Mouse (Mus musculus) intestine, embryonic 15.5 days (tissue): Measurements from ENCODE around the gene Hdac7. TPM values are rescaled to one million over a fixed set of nuclear protein-coding genes. Genes with fewer than 3 reads are reported as not detected.
"Not testable (repeated sequence)": the region's sequence is repeated elsewhere in the genome, so short reads cannot be mapped to it uniquely, and the experiment has no call there.

Experiments used
- ATAC-seq: fragments of 200-750 bp; cut with Nextera tagmentation; 2 replicates; pipeline ENCODE4 v1.8.0; 2017; ENCODE audit warnings: moderate TSS enrichment, moderate library complexity
- H3K27ac ChIP-seq: fragments of 300-500 bp; sonication (generic); 2 replicates; pipeline ENCODE4 v1.5.1; 2015; ENCODE audit warnings: mild to moderate bottlenecking, inconsistent platforms
- H3K27me3 ChIP-seq: fragments of 300-500 bp; sonication (generic); replicated peaks from 2 replicates; pipeline ENCODE4 v1.6.1; 2015; ENCODE audit warnings: inconsistent platforms
- H3K36me3 ChIP-seq: fragments of 300-500 bp; sonication (generic); 2 replicates; pipeline ENCODE4 v1.6.1; 2015; ENCODE audit warnings: inconsistent platforms
- H3K4me1 ChIP-seq: fragments of 300-500 bp; sonication (generic); replicated peaks from 2 replicates; pipeline ENCODE4 v1.6.1; 2015; ENCODE audit warnings: inconsistent platforms
- H3K4me2 ChIP-seq: fragments of 300-500 bp; sonication (generic); replicated peaks from 2 replicates; pipeline ENCODE4 v1.6.1; 2015; ENCODE audit warnings: mild to moderate bottlenecking, inconsistent platforms
- H3K4me3 ChIP-seq: fragments of 300-500 bp; sonication (generic); replicated peaks from 2 replicates; pipeline ENCODE4 v1.5.1; 2015; ENCODE audit warnings: inconsistent platforms
- H3K9ac ChIP-seq: fragments of 300-500 bp; sonication (generic); 2 replicates; pipeline ENCODE4 v1.6.1; 2015; ENCODE audit warnings: inconsistent platforms
- H3K9me3 ChIP-seq: fragments of 300-500 bp; sonication (generic); 2 replicates; pipeline ENCODE4 v1.6.1; 2016; ENCODE audit warnings: inconsistent platforms
- WGBS: fragments of 180-500 bp; shearing (Covaris S2); methylation state at CpG from one replicate; pipeline ENCODE4 v1.1.7; 2015; 5-methylcytosine and 5-hydroxymethylcytosine counted together
- polyA plus RNA-seq: library from polyadenylated mRNA; unstranded; fragments of >200 nt; fragmentation: Nextera tagmentation; extraction: Ambion mirVana; gene quantifications from 2 replicates; pipeline ENCODE4 v1.2.1, GENCODE M21; 2015

Hdac7 gene
- polyA plus RNA-seq, 1 experiment from 2014 or later, result 18.0 TPM

DNA sequence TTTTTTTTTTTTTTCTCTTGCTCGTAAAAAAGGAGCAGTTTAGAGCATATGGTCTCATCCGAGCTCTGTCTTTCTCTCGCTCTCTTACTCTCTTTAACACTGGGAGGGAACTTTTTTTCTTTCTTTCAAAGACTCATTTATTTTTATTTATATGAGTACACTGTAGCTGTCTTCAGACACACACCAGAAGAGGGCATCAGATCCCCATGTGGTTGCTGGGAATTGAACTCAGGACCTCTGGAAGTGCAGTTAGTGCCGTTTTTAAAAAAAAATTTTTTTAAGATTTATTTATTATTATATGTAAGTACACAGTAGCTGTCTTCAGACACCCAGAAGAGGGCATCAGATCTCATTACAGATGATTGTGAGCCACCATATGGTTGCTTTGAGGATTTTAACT lies 25.8 kb upstream of the Hdac7 start:
- not testable (repeated sequence) for H3K9me3 ChIP-seq, H3K36me3 ChIP-seq, H3K27me3 ChIP-seq, H3K27ac ChIP-seq, H3K4me1 ChIP-seq, ATAC-seq, H3K4me3 ChIP-seq, H3K9ac ChIP-seq, H3K4me2 ChIP-seq
- 66% methylated on average over 4 of the region's 4 CpGs for WGBS

DNA sequence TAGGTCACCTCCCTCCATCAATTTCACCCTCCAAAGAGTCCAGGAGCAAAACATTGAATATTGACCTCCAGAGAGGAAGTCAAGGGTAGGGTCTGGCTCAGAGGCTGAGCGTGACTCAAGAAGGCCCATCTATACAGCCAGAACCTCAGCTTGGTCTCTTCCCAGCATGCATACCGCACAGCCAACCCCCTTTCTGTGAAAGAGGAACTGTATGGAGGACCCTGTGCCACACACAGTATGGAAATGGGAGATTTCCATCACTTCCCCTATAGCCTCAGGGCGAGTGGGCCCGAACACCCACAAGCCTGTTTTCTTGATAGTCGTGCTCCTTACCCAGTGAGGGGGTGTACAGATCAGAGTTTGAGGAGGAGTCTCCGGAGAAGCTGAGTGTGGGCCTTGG lies 24.7 kb upstream of the Hdac7 start:
- WGBS, result 83% methylated on average over 6 of the region's 6 CpGs
- H3K4me2 ChIP-seq, result no peak overlapping the region
- no peaks in the 10 kb centered on the region for H3K36me3 ChIP-seq
- ATAC-seq, result no peak
- H3K4me3 ChIP-seq, result no peak overlapping the region
- no peak overlapping the region for H3K9ac ChIP-seq
- peaks cover 8% of the 10 kb centered on the region for H3K4me1 ChIP-seq
- H3K27ac ChIP-seq, result no peak overlapping the region
- H3K9me3 ChIP-seq, result peaks cover 3% of the 10 kb centered on the region; the same call in 1 of the 2 replicates
- H3K27me3 ChIP-seq, result no peaks in the 10 kb centered on the region

DNA sequence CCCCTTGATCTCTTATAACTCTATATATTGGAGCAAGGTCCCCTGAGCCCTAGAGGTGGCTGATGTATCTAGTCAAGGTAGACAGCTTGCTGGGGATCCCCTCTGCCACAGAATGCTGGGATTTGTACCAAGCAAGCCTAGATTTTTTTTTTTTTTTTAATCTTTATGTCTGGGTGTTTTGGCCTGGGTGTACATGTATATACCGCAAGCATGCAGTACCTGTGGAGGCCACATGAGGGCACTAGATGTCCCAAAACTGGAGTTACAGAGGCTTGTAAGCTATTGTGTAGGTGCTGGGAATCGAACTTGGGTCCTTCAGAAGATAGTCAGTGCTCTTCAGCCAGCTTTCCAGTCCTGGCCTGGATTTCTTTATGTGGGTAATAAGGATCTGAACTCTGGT lies 21.7 kb upstream of the Hdac7 start:
- Histone ChIP-seq H3K27me3 (no peaks in the 10 kb centered on the region), H3K36me3 (no peaks in the 10 kb centered on the region), H3K9ac (no peak overlapping the region), H3K27ac (no peak overlapping the region), H3K4me1 (peaks cover 20% of the 10 kb centered on the region), H3K9me3 (peaks cover 3% of the 10 kb centered on the region; the same call in 1 of the 2 replicates), H3K4me3 (no peak overlapping the region), H3K4me2 (no peak overlapping the region)
- WGBS, result 95% methylated on average over 2 of the region's 2 CpGs
- ATAC-seq, result no peak

DNA sequence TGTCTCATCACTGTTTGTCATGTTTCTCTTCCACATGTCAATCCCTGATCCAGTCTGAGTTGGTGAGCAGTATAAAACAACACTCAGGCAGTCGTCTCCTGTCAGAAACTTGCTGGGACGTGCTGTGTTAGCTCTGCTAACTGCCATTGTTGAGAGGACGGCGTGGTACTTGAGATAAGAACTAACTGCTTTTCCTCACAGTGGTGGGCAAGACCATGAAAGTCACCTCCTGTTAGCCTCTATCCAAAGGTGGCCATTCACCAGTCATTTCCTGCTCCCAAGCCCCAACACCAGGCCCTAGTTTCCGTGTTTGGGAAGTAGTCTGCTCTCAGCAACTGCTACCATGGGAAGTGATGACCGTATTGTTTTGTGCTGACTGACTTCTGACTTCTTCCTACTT lies 20.9 kb upstream of the Hdac7 start:
- no peak for ATAC-seq

DNA sequence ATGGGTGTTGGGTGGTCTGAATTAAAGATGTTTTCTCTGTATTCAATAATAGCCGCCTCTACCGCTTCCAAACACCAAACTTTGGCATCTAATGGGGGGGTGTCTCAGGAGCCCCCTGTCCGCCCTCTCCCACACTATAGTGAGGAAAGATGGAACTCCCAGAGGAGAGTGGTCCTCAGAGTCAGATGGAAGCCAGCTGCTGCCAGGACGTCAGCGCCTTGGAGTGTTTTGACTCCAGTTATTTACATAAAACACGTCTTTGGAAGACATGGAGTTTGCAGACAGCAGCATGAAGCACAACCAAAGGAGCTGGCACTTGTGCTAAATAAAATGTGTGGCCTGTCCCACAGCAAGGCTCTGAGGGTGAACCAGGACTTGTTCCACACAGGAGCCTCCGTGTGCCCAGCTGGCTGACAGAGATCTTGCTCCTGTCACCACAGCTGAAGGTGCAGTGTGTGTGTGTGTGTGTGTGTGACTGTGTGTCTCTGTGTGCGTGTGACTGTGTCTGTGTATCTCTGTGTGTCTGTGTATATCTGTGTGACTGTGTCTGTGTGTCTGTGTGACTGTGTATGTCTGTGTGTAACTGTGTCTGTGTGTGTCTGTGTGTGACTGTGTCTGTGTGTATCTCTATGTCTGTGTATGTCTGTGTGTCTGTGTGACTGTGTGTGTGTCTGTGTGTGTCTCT lies 20.2 kb upstream of the Hdac7 start:
- Histone ChIP-seq H3K4me1 (peaks cover 20% of the 10 kb centered on the region), H3K4me3 (no peak overlapping the region), H3K9me3 (peaks cover 3% of the 10 kb centered on the region; the same call in 1 of the 2 replicates), H3K27ac (no peak overlapping the region), H3K9ac (no peak overlapping the region), H3K36me3 (no peaks in the 10 kb centered on the region), H3K27me3 (no peaks in the 10 kb centered on the region), H3K4me2 (no peak overlapping the region)
- ATAC-seq, result no peak
- WGBS, result 45% methylated on average over 8 of the region's 8 CpGs

More for the DNA sequence above, 20.9 kb upstream of the Hdac7 start:
- Histone ChIP-seq H3K9ac (no peak overlapping the region), H3K4me1 (peaks cover 20% of the 10 kb centered on the region), H3K36me3 (no peaks in the 10 kb centered on the region), H3K4me2 (no peak overlapping the region), H3K9me3 (peaks cover 3% of the 10 kb centered on the region; the same call in 1 of the 2 replicates), H3K27ac (0 out of 2 replicates have a peak overlapping the region, but pooled peaks have one; percentile 40), H3K27me3 (no peaks in the 10 kb centered on the region), H3K4me3 (no peak overlapping the region)
- 47% methylated on average over 6 of the region's 6 CpGs for WGBS

DNA sequence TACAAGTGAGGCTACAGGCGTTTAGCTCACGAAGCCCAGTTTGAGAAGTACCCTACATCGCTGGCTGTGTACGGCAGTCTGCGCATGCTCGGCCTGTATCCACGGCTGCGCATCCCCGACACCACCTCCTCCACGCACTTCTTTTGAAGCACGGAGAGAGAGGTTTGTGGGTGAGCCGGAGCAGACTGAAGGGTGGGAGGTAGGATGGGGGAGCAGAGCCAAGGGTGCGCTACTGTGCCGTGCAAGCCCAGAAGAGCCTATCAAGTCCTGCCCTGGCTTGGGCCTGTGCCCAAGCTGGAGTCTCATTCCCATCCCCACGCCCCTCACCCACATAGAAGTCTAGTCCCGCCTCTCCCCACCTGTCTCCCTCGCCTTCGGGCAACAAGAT lies 19.2 kb upstream of the Hdac7 start:
- Histone ChIP-seq H3K4me1 (peaks cover 20% of the 10 kb centered on the region), H3K27me3 (no peaks in the 10 kb centered on the region), H3K4me2 (no peak overlapping the region), H3K9me3 (peaks cover 3% of the 10 kb centered on the region; the same call in 1 of the 2 replicates), H3K27ac (no peak overlapping the region), H3K36me3 (no peaks in the 10 kb centered on the region), H3K4me3 (no peak overlapping the region), H3K9ac (no peak overlapping the region)
- ATAC-seq, result no peak; the same call in 1 of the 2 replicates
- 71% methylated on average over 18 of the region's 18 CpGs for WGBS

DNA sequence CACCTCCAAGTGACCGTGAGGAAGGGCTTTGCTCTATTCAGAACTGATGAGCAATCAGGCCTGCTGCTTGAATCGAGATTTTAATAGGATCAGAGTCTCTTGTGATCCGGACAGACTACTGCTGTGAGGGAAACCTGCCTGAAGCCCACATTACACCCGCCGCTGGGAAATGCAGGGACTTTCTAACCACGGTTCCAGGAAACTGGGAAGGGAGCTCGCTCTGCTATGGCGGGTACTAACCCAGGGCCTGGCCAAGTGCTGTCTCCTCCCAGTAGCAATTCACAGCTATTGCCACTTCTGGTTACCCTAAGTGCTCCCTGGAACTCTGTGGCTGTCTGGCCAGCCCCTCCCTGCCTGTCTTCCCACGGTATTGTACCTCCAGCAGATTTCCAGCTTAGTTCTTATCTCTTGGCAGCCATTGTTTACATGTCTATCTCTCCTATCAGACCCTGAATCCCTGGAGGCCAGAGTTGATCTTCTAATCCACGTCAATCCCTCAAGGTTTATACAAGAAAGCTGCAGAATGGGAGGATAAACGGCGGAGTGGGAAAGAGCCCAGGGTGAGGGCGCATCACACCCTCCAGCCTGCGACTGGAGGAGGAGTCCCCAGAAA lies 18.7 kb upstream of the Hdac7 start:
- H3K27me3 ChIP-seq, result no peaks in the 10 kb centered on the region
- peaks cover 20% of the 10 kb centered on the region for H3K4me1 ChIP-seq
- WGBS, result 37% methylated on average over 14 of the region's 14 CpGs
- peak; percentile 70 for ATAC-seq
- H3K27ac ChIP-seq, result no peak overlapping the region
- peaks cover 3% of the 10 kb centered on the region; the same call in 1 of the 2 replicates for H3K9me3 ChIP-seq
- H3K9ac ChIP-seq, result no peak overlapping the region
- H3K36me3 ChIP-seq, result no peaks in the 10 kb centered on the region
- no peak overlapping the region for H3K4me3 ChIP-seq
- no peak overlapping the region for H3K4me2 ChIP-seq

DNA sequence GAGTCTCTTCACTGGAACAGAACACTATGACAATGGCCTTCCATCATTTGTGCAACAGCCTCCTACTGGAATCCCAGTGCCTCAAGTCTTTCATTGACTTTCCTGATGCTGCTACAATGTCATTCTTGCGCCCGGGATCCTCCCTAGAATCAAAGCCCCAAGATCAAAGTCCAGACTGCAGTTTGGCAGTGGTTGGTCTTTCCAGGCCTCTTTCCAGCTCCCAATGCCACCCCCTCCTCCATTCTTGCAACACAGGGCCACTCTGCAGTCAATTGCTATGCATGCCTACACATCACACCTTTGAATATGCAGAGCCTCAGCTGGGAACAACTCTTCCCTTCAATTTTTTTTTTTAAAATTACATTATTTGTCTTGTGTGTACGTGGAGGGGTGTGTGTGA lies 16.1 kb upstream of the Hdac7 start:
- no peak for ATAC-seq
- no peak overlapping the region for H3K4me2 ChIP-seq
- no peaks in the 10 kb centered on the region for H3K27me3 ChIP-seq
- WGBS, result 77% methylated on average over 3 of the region's 3 CpGs
- H3K27ac ChIP-seq, result no peak overlapping the region
- H3K4me3 ChIP-seq, result no peak overlapping the region
- H3K9ac ChIP-seq, result no peak overlapping the region
- H3K36me3 ChIP-seq, result no peaks in the 10 kb centered on the region
- peaks cover 20% of the 10 kb centered on the region for H3K4me1 ChIP-seq
- H3K9me3 ChIP-seq, result no peaks in the 10 kb centered on the region

- peaks cover 7% of the 10 kb centered on the region for H3K4me1 ChIP-seq
- H3K27me3 ChIP-seq, result no peaks in the 10 kb centered on the region
- 72% methylated on average over 4 of the region's 4 CpGs for WGBS
- ATAC-seq, result no peak
- no peaks in the 10 kb centered on the region for H3K36me3 ChIP-seq
- no peak overlapping the region for H3K4me3 ChIP-seq
- no peak overlapping the region for H3K9ac ChIP-seq
- no peaks in the 10 kb centered on the region for H3K9me3 ChIP-seq
- no peak overlapping the region for H3K4me2 ChIP-seq
- H3K27ac ChIP-seq, result no peak overlapping the region
These were observed 14.1 kb upstream of the Hdac7 start for GRCm38 (mm10) chr15:97858431-97858830.

GRCm38 (mm10) chr15:97854551-97854950 lies 10.2 kb upstream of the Hdac7 start:
- H3K27ac ChIP-seq, result no peak overlapping the region
- H3K27me3 ChIP-seq, result no peaks in the 10 kb centered on the region
- H3K4me1 ChIP-seq, result no peaks in the 10 kb centered on the region
- 52% methylated on average over 6 of the region's 6 CpGs for WGBS
- no peaks in the 10 kb centered on the region for H3K36me3 ChIP-seq
- no peaks in the 10 kb centered on the region for H3K9me3 ChIP-seq
- no peak for ATAC-seq
- no peak overlapping the region for H3K4me2 ChIP-seq
- no peak overlapping the region for H3K4me3 ChIP-seq
- no peak overlapping the region for H3K9ac ChIP-seq

- no peak overlapping the region for H3K4me3 ChIP-seq
- H3K36me3 ChIP-seq, result no peaks in the 10 kb centered on the region
- no peaks in the 10 kb centered on the region for H3K27me3 ChIP-seq
- 40% methylated on average over 8 of the region's 8 CpGs for WGBS
- ATAC-seq, result no peak
- no peaks in the 10 kb centered on the region for H3K9me3 ChIP-seq
- H3K4me1 ChIP-seq, result peaks cover 4% of the 10 kb centered on the region; the same call in 1 of the 2 replicates
- no peak overlapping the region for H3K27ac ChIP-seq
- no peak overlapping the region for H3K4me2 ChIP-seq
- no peak overlapping the region for H3K9ac ChIP-seq
These were observed 9.8 kb upstream of the Hdac7 start for GRCm38 (mm10) chr15:97854059-97854458.

- 88% methylated on average over 3 of the region's 3 CpGs for WGBS
- Histone ChIP-seq H3K4me1 (peaks cover 5% of the 10 kb centered on the region; the same call in 1 of the 2 replicates), H3K27me3 (no peaks in the 10 kb centered on the region), H3K4me2 (no peak overlapping the region), H3K27ac (no peak overlapping the region), H3K9ac (no peak overlapping the region), H3K9me3 (no peaks in the 10 kb centered on the region), H3K36me3 (no peaks in the 10 kb centered on the region), H3K4me3 (no peak overlapping the region)
- ATAC-seq, result no peak
These were observed 8.0 kb upstream of the Hdac7 start for GRCm38 (mm10) chr15:97852291-97852690.

DNA sequence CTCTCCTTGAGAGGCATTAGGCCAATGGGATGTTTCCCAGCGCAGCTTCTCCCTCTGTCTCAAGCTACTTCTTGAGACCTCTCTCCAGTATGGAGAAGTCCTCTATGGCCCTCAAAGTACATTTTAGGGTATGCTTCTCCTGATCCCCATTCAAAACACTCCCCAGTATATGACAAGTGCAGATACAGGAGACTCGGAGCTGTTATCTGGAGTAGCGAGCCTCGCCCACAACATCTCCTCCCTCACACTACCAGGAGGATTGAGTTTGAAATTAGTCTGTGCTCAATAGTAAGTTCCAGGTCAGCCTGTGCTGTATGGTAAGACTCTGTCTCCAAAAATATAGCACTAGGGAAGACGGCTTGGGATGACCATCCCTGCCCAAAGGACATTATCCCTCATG lies 6.7 kb upstream of the Hdac7 start:
- no peaks in the 10 kb centered on the region for H3K36me3 ChIP-seq
- 76% methylated on average over 5 of the region's 5 CpGs for WGBS
- H3K4me3 ChIP-seq, result no peak overlapping the region
- ATAC-seq, result no peak
- H3K27ac ChIP-seq, result no peak overlapping the region
- H3K9me3 ChIP-seq, result no peaks in the 10 kb centered on the region
- no peak overlapping the region for H3K9ac ChIP-seq
- no peak overlapping the region for H3K4me2 ChIP-seq
- H3K27me3 ChIP-seq, result no peaks in the 10 kb centered on the region
- H3K4me1 ChIP-seq, result peaks cover 5% of the 10 kb centered on the region; the same call in 1 of the 2 replicates
